Mouse (Mus musculus) small intestine, adult 2 months (tissue): ENCODE results near the gene Adk.

Experiments used
- CTCF ChIP-seq: fragments of 200-500 bp; IDR thresholded peaks from 2 replicates; pipeline ENCODE4 v1.5.1; 2012; ENCODE audit warnings: low read depth, mild to moderate bottlenecking, control low read depth, inconsistent platforms, low read length, moderate library complexity, mixed read lengths; ENCODE audit not compliant: insufficient replicate concordance, insufficient read length; ENCODE audit errors: extremely low read depth
- POLR2A ChIP-seq: fragments of 200-500 bp; IDR thresholded peaks from 2 replicates; pipeline ENCODE4 v1.6.1; 2012; ENCODE audit warnings: low read depth, mild to moderate bottlenecking, control low read depth, inconsistent platforms, low read length, moderate library complexity

- TF ChIP-seq CTCF (peak; percentile 64; the same call in 1 of the 2 replicates), POLR2A (no peak)
These were observed 1.6 kb upstream of the Adk start for GRCm38 (mm10) chr14:21050734-21051133.
